Mouse (Mus musculus): ENCODE measurements around the gene Camkk1. TPM values are rescaled to one million over a fixed set of nuclear protein-coding genes. Genes with fewer than 3 reads are reported as not detected.

The Camkk1 gene
- polyA plus RNA-seq, 1 experiment from 2014 or later, result 34.7 TPM

DNA sequence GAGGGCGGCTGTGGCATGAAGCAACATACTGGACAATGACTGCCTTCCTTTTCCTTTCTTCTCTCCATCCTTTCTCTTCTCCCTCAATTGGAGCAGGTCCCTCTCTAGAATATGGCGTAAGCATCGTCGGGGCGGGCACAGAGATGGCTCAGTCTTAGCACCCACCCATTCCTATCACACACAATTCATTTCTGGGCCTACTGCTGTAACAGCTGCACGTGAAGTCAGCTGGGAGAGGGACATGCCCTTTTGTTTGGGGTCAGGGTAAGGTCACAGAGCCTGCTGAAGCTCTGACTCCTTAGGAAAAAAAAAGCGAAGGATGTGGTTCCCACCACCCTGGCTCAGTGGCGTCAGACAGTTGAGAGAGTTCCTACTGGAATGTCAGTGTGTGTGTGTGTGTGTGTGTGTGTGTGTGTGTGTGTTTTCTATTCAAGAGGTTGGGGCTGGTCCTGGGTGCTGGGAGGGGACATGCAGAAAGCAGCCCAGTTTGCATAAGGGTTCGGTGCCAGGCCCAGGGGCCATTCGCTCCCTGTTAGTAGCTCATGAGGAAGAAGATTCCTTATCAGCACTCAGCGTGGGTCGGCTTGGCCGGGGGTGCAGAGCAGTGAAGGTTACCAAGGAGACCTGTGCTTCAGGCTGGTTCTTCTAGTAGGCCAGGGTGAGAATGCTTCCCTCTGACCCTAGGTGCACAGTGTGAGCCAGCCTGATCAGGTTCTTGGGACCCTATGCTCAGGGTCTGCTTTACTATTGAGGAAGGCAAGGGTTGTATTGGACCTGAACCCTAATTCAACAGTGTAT, 21.1 kb upstream of the Camkk1 start:
- 74% methylated on average over 13 of the region's 13 CpGs for WGBS

DNA sequence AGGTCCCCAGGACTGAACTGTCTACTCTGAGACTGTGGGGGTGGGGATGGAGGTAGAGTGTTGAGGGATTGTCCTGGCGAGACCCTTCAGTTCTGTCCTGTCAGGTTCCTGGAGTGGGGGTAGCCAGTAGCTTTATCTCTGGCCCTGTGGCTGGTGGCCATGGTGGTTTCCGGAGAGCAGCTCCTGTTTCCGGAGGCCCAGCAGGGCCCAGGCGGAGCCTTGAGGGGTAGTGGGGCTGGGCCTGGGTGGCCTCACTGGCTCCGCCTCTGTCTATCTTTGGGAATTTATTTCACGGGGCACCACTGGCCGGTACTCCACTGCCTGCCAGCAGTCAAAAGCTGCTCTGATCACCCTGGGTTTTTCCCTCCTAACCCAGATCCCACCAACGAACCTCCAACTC, 20.0 kb upstream of the Camkk1 start, which contains the start of gene P2rx1:
Gene P2rx1 (plus strand): TSS at position 333 of the 400 bp plus-strand sequence.
- no peak for ATAC-seq (ENCODE audit: low FRiP score)
- no peak within 1 kb of the TSS for H3K4me3 ChIP-seq (replicated peaks)
- no peaks in the 10 kb centered on the region for H3K36me3 ChIP-seq
- 57% methylated on average over 8 of the region's 8 CpGs for WGBS
- H3K27ac ChIP-seq (replicated peaks), result no peak within 1 kb of the TSS
- H3K4me1 ChIP-seq, result no peaks in the 10 kb centered on the region
- no peak within 1 kb of the TSS for H3K4me2 ChIP-seq
- no peaks in the 10 kb centered on the region for H3K9me3 ChIP-seq (replicated peaks)
- no peak within 1 kb of the TSS for H3K9ac ChIP-seq (replicated peaks)
- H3K27me3 ChIP-seq (replicated peaks), result 0 out of 2 replicates have a peak, but pooled peaks cover 2% of the 10 kb centered on the region

More for the DNA sequence above, 21.1 kb upstream of the Camkk1 start:
- H3K9ac ChIP-seq (replicated peaks), result no peak overlapping the region
- no peak overlapping the region for H3K4me2 ChIP-seq
- H3K9me3 ChIP-seq (replicated peaks), result no peaks in the 10 kb centered on the region
- ATAC-seq (ENCODE audit: low FRiP score), result no peak
- no peak overlapping the region for H3K4me3 ChIP-seq (replicated peaks)
- H3K27ac ChIP-seq (replicated peaks), result no peak overlapping the region
- no peaks in the 10 kb centered on the region for H3K36me3 ChIP-seq
- 0 out of 2 replicates have a peak, but pooled peaks cover 2% of the 10 kb centered on the region for H3K27me3 ChIP-seq (replicated peaks)
- no peaks in the 10 kb centered on the region for H3K4me1 ChIP-seq

- H3K9me3 ChIP-seq (replicated peaks), result no peaks in the 10 kb centered on the region
- ATAC-seq (ENCODE audit: low FRiP score), result no peak
- no peak overlapping the region for H3K4me2 ChIP-seq
- 20% methylated on average over 6 of the region's 6 CpGs for WGBS
- 0 out of 2 replicates have a peak, but pooled peaks cover 2% of the 10 kb centered on the region for H3K27me3 ChIP-seq (replicated peaks)
- no peak overlapping the region for H3K9ac ChIP-seq (replicated peaks)
- H3K27ac ChIP-seq (replicated peaks), result no peak overlapping the region
- H3K36me3 ChIP-seq, result no peaks in the 10 kb centered on the region
- no peak overlapping the region for H3K4me3 ChIP-seq (replicated peaks)
- H3K4me1 ChIP-seq, result no peaks in the 10 kb centered on the region
Observed at GRCm38 (mm10) chr11:73001029-73001428, 17.8 kb upstream of the Camkk1 start.

DNA sequence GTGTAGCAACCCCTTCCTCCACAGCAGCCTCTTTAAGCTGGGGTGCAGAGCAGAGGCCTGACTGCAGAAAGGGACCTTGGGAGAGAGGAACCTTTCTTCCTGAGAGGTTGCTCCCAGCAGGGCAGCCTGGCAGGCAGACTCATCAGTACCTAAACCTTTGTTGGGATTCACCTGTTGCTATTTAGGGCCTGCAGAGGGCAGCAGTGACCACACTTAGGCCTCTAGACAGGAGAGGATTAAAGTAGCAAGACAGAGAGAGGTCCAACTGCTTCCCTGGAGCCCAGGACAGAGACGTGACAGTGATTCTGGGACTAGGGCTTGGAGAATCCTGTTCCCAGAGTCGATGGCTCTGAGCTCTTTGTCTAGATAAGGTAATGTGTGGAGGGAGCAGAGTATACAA, 12.4 kb upstream of the Camkk1 start:
- peak; percentile 57; the same call in 1 of the 2 replicates for ATAC-seq (ENCODE audit: low FRiP score)

DNA sequence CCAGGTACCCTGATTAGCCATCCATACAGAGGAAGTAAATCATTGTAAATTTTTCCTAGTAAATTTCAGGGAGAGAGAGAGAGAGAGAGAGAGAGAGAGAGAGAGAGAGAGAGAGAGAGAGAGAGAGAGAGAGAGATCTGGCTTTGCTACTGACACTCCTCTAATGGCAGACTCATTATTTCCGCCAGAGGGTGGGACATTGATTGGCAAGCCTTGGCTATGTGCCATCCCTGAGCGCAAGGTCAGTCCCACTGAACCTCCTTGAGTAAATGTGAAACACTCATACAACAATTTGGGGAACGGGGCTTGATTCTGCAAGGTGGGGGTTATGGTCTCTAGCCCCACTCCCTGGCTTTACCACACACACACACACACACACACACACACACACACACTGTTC, 11.7 kb upstream of the Camkk1 start:
- H3K9ac ChIP-seq (replicated peaks), result no peak overlapping the region
- WGBS, result 60% methylated on average over 3 of the region's 3 CpGs
- no peak overlapping the region for H3K4me3 ChIP-seq (replicated peaks)
- no peak overlapping the region for H3K4me2 ChIP-seq
- H3K36me3 ChIP-seq, result no peaks in the 10 kb centered on the region
- H3K9me3 ChIP-seq (replicated peaks), result no peaks in the 10 kb centered on the region
- H3K27me3 ChIP-seq (replicated peaks), result 0 out of 2 replicates have a peak, but pooled peaks cover 7% of the 10 kb centered on the region
- no peaks in the 10 kb centered on the region for H3K4me1 ChIP-seq
- H3K27ac ChIP-seq (replicated peaks), result no peak overlapping the region
- ATAC-seq (ENCODE audit: low FRiP score), result no peak

More for the DNA sequence above, 12.4 kb upstream of the Camkk1 start:
- Histone ChIP-seq H3K9ac (replicated peaks) (no peak overlapping the region), H3K4me1 (no peaks in the 10 kb centered on the region), H3K4me2 (no peak overlapping the region), H3K27me3 (replicated peaks) (0 out of 2 replicates have a peak, but pooled peaks cover 9% of the 10 kb centered on the region), H3K9me3 (replicated peaks) (no peaks in the 10 kb centered on the region), H3K36me3 (no peaks in the 10 kb centered on the region), H3K4me3 (replicated peaks) (no peak overlapping the region), H3K27ac (replicated peaks) (no peak overlapping the region)
- 2% methylated on average over 2 of the region's 2 CpGs for WGBS

- Histone ChIP-seq H3K9ac (replicated peaks) (no peak overlapping the region), H3K36me3 (no peaks in the 10 kb centered on the region), H3K4me2 (no peak overlapping the region), H3K27ac (replicated peaks) (no peak overlapping the region), H3K27me3 (replicated peaks) (0 out of 2 replicates have a peak, but pooled peaks cover 7% of the 10 kb centered on the region), H3K4me1 (no peaks in the 10 kb centered on the region), H3K9me3 (replicated peaks) (no peaks in the 10 kb centered on the region), H3K4me3 (replicated peaks) (no peak overlapping the region)
- WGBS, result 70% methylated on average over 11 of the region's 11 CpGs
- ATAC-seq (ENCODE audit: low FRiP score), result no peak
Observed at GRCm38 (mm10) chr11:73007698-73008481, 10.9 kb upstream of the Camkk1 start.

DNA sequence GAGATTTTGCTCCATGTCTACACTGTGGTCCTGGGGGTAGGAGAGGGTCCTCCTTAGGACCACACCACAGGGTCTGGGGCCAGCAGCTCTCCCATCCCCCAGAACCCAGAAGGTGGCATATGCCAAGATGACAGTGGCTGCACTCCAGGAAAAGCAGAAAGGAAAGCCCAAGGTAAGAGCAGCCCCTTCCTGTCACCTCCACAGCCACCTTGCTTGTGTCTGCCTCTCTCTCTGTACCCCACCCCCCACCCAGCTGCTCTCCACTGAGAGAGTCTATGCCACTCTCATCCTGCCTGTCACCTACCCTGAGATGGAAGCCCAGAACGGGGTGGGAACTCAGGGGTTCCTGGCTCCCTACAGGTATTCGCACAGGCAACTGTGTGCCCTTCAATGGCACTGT, 10.0 kb upstream of the Camkk1 start:
- 72% methylated on average over 2 of the region's 2 CpGs for WGBS
- no peak for ATAC-seq (ENCODE audit: low FRiP score)
- H3K4me2 ChIP-seq, result no peak overlapping the region

GRCm38 (mm10) chr11:73009531-73010274, 9.1 kb upstream of the Camkk1 start:
- Histone ChIP-seq H3K4me1 (0 out of 2 replicates have a peak, but pooled peaks cover 2% of the 10 kb centered on the region), H3K9ac (replicated peaks) (no peak overlapping the region), H3K36me3 (no peaks in the 10 kb centered on the region), H3K27me3 (replicated peaks) (0 out of 2 replicates have a peak, but pooled peaks cover 7% of the 10 kb centered on the region), H3K9me3 (replicated peaks) (no peaks in the 10 kb centered on the region), H3K4me3 (replicated peaks) (no peak overlapping the region), H3K4me2 (no peak overlapping the region), H3K27ac (replicated peaks) (no peak overlapping the region)
- no peak for ATAC-seq (ENCODE audit: low FRiP score)
- WGBS, result 57% methylated on average over 13 of the region's 13 CpGs

More for the DNA sequence above, 10.0 kb upstream of the Camkk1 start:
- H3K9me3 ChIP-seq (replicated peaks), result no peaks in the 10 kb centered on the region
- no peak overlapping the region for H3K4me3 ChIP-seq (replicated peaks)
- no peak overlapping the region for H3K9ac ChIP-seq (replicated peaks)
- H3K4me1 ChIP-seq, result no peaks in the 10 kb centered on the region
- H3K27ac ChIP-seq (replicated peaks), result no peak overlapping the region
- 0 out of 2 replicates have a peak, but pooled peaks cover 7% of the 10 kb centered on the region for H3K27me3 ChIP-seq (replicated peaks)
- H3K36me3 ChIP-seq, result no peaks in the 10 kb centered on the region

GRCm38 (mm10) chr11:73013981-73014380, 4.8 kb upstream of the Camkk1 start:
- no peak overlapping the region for H3K4me3 ChIP-seq (replicated peaks)
- no peaks in the 10 kb centered on the region for H3K9me3 ChIP-seq (replicated peaks)
- H3K36me3 ChIP-seq, result no peaks in the 10 kb centered on the region
- no peak overlapping the region for H3K27ac ChIP-seq (replicated peaks)
- 79% methylated on average over 5 of the region's 5 CpGs for WGBS
- H3K4me1 ChIP-seq, result peaks cover 20% of the 10 kb centered on the region; the same call in 1 of the 2 replicates
- no peak overlapping the region for H3K9ac ChIP-seq (replicated peaks)
- no peak for ATAC-seq (ENCODE audit: low FRiP score)
- 0 out of 2 replicates have a peak, but pooled peaks cover 7% of the 10 kb centered on the region for H3K27me3 ChIP-seq (replicated peaks)
- no peak overlapping the region for H3K4me2 ChIP-seq

- H3K27ac ChIP-seq (replicated peaks), result 0 out of 2 replicates have a peak overlapping the region, but pooled peaks have one; percentile 18
- no peak overlapping the region for H3K9ac ChIP-seq (replicated peaks)
- 61% methylated on average over 4 of the region's 4 CpGs for WGBS
- H3K27me3 ChIP-seq (replicated peaks), result 0 out of 2 replicates have a peak, but pooled peaks cover 5% of the 10 kb centered on the region
- H3K36me3 ChIP-seq, result no peaks in the 10 kb centered on the region
- H3K9me3 ChIP-seq (replicated peaks), result no peaks in the 10 kb centered on the region
- no peak for ATAC-seq (ENCODE audit: low FRiP score)
- peaks cover 27% of the 10 kb centered on the region for H3K4me1 ChIP-seq
- no peak overlapping the region for H3K4me3 ChIP-seq (replicated peaks)
- H3K4me2 ChIP-seq, result no peak overlapping the region
Observed at GRCm38 (mm10) chr11:73014831-73015344, 3.9 kb upstream of the Camkk1 start.

Measured in neural tube, embryonic 15.5 days (tissue).